Mouse (Mus musculus) kidney, postnatal 4 days (tissue): ENCODE results near the gene Cpt1c.

Experiments
- DNase-seq, 2 experiments: peaks; one replicate each; pipeline ENCODE4 v3.0.0; 2021; ENCODE audit warnings: mixed read lengths in 2 of 2

Cpt1c gene

GRCm38 (mm10) chr7:44915314-44915713 lies 59.3 kb downstream of the Cpt1c start:
- no peak for DNase-seq

- DNase-seq: no peak
Observed at GRCm38 (mm10) chr7:44914396-44914795, 60.3 kb downstream of the Cpt1c start.
